Mouse (Mus musculus): ENCODE measurements at regions not wholly inside any gene's neighbourhood (a gene's known extent, or its start where the extent isn't known, plus 50 kb on each side); places are given as distances from the start of the nearest gene placed in this dataset.
A peak's percentile ranks its signal among the peaks of the same experiment; 100 is the strongest.

GRCm38 (mm10) chr17:45850174-45850573 is 116.5 kb upstream of the 1600014C23Rik start:
- H3K9me3 ChIP-seq, result peaks cover 6% of the 10 kb centered on the region; the same call in 1 of the 2 replicates
- no peak for DNase-seq (ENCODE audit: low spot score)
- H3K4me3 ChIP-seq, result no peak overlapping the region
- peaks cover 18% of the 10 kb centered on the region; the same call in 1 of the 2 replicates for H3K27me3 ChIP-seq (ENCODE audit: insufficient read depth, poor library complexity, severe bottlenecking)
- H3K36me3 ChIP-seq, result no peaks in the 10 kb centered on the region
- peak overlapping the region; percentile 25; the same call in 1 of the 2 replicates for H3K27ac ChIP-seq
- WGBS, result 35% methylated on average over 5 of the region's 5 CpGs
- peaks cover 31% of the 10 kb centered on the region for H3K4me1 ChIP-seq

GRCm38 (mm10) chr17:45848605-45849004 is 115.0 kb upstream of the 1600014C23Rik start:
- Histone ChIP-seq H3K4me1 (peaks cover 31% of the 10 kb centered on the region), H3K27me3 (ENCODE audit: insufficient read depth, poor library complexity, severe bottlenecking) (peaks cover 18% of the 10 kb centered on the region; the same call in 1 of the 2 replicates), H3K27ac (0 out of 2 replicates have a peak overlapping the region, but pooled peaks have one; percentile 69), H3K9me3 (peaks cover 6% of the 10 kb centered on the region; the same call in 1 of the 2 replicates), H3K36me3 (no peaks in the 10 kb centered on the region), H3K4me3 (no peak overlapping the region)
- DNase-seq (ENCODE audit: low spot score), result peak; percentile 85
- WGBS, result 16% methylated on average over 8 of the region's 8 CpGs

- no peaks in the 10 kb centered on the region for H3K36me3 ChIP-seq
- no peak overlapping the region for H3K4me3 ChIP-seq
- H3K9me3 ChIP-seq, result peaks cover 6% of the 10 kb centered on the region; the same call in 1 of the 2 replicates
- 81% methylated on average over 14 of the region's 14 CpGs for WGBS
- DNase-seq (ENCODE audit: low spot score), result no peak
- H3K27me3 ChIP-seq (ENCODE audit: insufficient read depth, poor library complexity, severe bottlenecking), result peaks cover 18% of the 10 kb centered on the region; the same call in 1 of the 2 replicates
- peak overlapping the region; percentile 69 for H3K27ac ChIP-seq
- peaks cover 31% of the 10 kb centered on the region for H3K4me1 ChIP-seq
These were observed 114.2 kb upstream of the 1600014C23Rik start for GRCm38 (mm10) chr17:45847701-45848378.

- Histone ChIP-seq H3K4me1 (peaks cover 25% of the 10 kb centered on the region), H3K36me3 (no peaks in the 10 kb centered on the region), H3K27ac (no peak overlapping the region), H3K4me3 (no peak overlapping the region), H3K27me3 (ENCODE audit: insufficient read depth, poor library complexity, severe bottlenecking) (peaks cover 16% of the 10 kb centered on the region; the same call in 1 of the 2 replicates), H3K9me3 (peaks cover 6% of the 10 kb centered on the region; the same call in 1 of the 2 replicates)
- WGBS, result 82% methylated on average over 5 of the region's 5 CpGs
- DNase-seq (ENCODE audit: low spot score), result no peak
These were observed 112.2 kb upstream of the 1600014C23Rik start for GRCm38 (mm10) chr17:45845832-45846231.

- no peak overlapping the region for H3K27ac ChIP-seq
- H3K4me1 ChIP-seq, result 0 out of 2 replicates have a peak, but pooled peaks cover 6% of the 10 kb centered on the region
- no peak overlapping the region for H3K4me3 ChIP-seq
- H3K36me3 ChIP-seq, result no peaks in the 10 kb centered on the region
- 50% methylated on average over 7 of the region's 7 CpGs for WGBS
- H3K9me3 ChIP-seq, result no peaks in the 10 kb centered on the region
- peaks cover 32% of the 10 kb centered on the region; the same call in 1 of the 2 replicates for H3K27me3 ChIP-seq (ENCODE audit: insufficient read depth, poor library complexity, severe bottlenecking)
- no peak for DNase-seq (ENCODE audit: low spot score)
These were observed 103.1 kb upstream of the 1600014C23Rik start for GRCm38 (mm10) chr17:45836731-45837130.

GRCm38 (mm10) chr17:45836253-45836652 is 102.6 kb upstream of the 1600014C23Rik start:
- no peaks in the 10 kb centered on the region; the same call in 1 of the 2 replicates for H3K9me3 ChIP-seq
- no peak overlapping the region for H3K27ac ChIP-seq
- H3K4me1 ChIP-seq, result 0 out of 2 replicates have a peak, but pooled peaks cover 6% of the 10 kb centered on the region
- 73% methylated on average over 7 of the region's 7 CpGs for WGBS
- H3K27me3 ChIP-seq (ENCODE audit: insufficient read depth, poor library complexity, severe bottlenecking), result peaks cover 29% of the 10 kb centered on the region; the same call in 1 of the 2 replicates
- H3K4me3 ChIP-seq, result no peak overlapping the region
- H3K36me3 ChIP-seq, result no peaks in the 10 kb centered on the region
- DNase-seq (ENCODE audit: low spot score), result no peak

- no peaks in the 10 kb centered on the region for H3K36me3 ChIP-seq
- no peak for DNase-seq (ENCODE audit: low spot score)
- H3K27me3 ChIP-seq (ENCODE audit: insufficient read depth, poor library complexity, severe bottlenecking), result peaks cover 19% of the 10 kb centered on the region; the same call in 1 of the 2 replicates
- peaks cover 8% of the 10 kb centered on the region for H3K9me3 ChIP-seq
- H3K4me1 ChIP-seq, result 0 out of 2 replicates have a peak, but pooled peaks cover 6% of the 10 kb centered on the region
- H3K27ac ChIP-seq, result no peak overlapping the region
- 82% methylated on average over 10 of the region's 10 CpGs for WGBS
- no peak overlapping the region for H3K4me3 ChIP-seq
These were observed 101.0 kb upstream of the 1600014C23Rik start for GRCm38 (mm10) chr17:45834518-45835071.

- no peak overlapping the region for H3K27ac ChIP-seq
- peaks cover 4% of the 10 kb centered on the region; the same call in 1 of the 2 replicates for H3K4me1 ChIP-seq
- H3K9me3 ChIP-seq, result peaks cover 8% of the 10 kb centered on the region
- no peak overlapping the region for H3K4me3 ChIP-seq
- peaks cover 6% of the 10 kb centered on the region; the same call in 1 of the 2 replicates for H3K27me3 ChIP-seq (ENCODE audit: insufficient read depth, poor library complexity, severe bottlenecking)
- H3K36me3 ChIP-seq, result no peaks in the 10 kb centered on the region
- WGBS, result 78% methylated on average over 5 of the region's 5 CpGs
- DNase-seq (ENCODE audit: low spot score), result no peak
These were observed 96.7 kb upstream of the 1600014C23Rik start for GRCm38 (mm10) chr17:45830324-45830723.

- WGBS, result 85% methylated on average over 9 of the region's 9 CpGs
- Histone ChIP-seq H3K27me3 (ENCODE audit: insufficient read depth, poor library complexity, severe bottlenecking) (peaks cover 11% of the 10 kb centered on the region; the same call in 1 of the 2 replicates), H3K36me3 (no peaks in the 10 kb centered on the region), H3K4me1 (peaks cover 7% of the 10 kb centered on the region; the same call in 1 of the 2 replicates), H3K9me3 (peaks cover 8% of the 10 kb centered on the region), H3K27ac (no peak overlapping the region), H3K4me3 (no peak overlapping the region)
- no peak for DNase-seq (ENCODE audit: low spot score)
These were observed 95.9 kb upstream of the 1600014C23Rik start for GRCm38 (mm10) chr17:45829571-45829970.

- Histone ChIP-seq H3K9me3 (peaks cover 8% of the 10 kb centered on the region), H3K27ac (no peak overlapping the region), H3K27me3 (ENCODE audit: insufficient read depth, poor library complexity, severe bottlenecking) (peaks cover 18% of the 10 kb centered on the region), H3K4me3 (no peak overlapping the region), H3K4me1 (peaks cover 7% of the 10 kb centered on the region; the same call in 1 of the 2 replicates), H3K36me3 (no peaks in the 10 kb centered on the region)
- 84% methylated on average over 11 of the region's 11 CpGs for WGBS
- DNase-seq (ENCODE audit: low spot score), result no peak
These were observed 95.2 kb upstream of the 1600014C23Rik start for GRCm38 (mm10) chr17:45828843-45829242.

- H3K9me3 ChIP-seq, result peaks cover 8% of the 10 kb centered on the region
- H3K4me3 ChIP-seq, result no peak overlapping the region
- no peak overlapping the region for H3K27ac ChIP-seq
- peaks cover 7% of the 10 kb centered on the region; the same call in 1 of the 2 replicates for H3K4me1 ChIP-seq
- DNase-seq (ENCODE audit: low spot score), result no peak
- peaks cover 23% of the 10 kb centered on the region for H3K27me3 ChIP-seq (ENCODE audit: insufficient read depth, poor library complexity, severe bottlenecking)
- H3K36me3 ChIP-seq, result no peaks in the 10 kb centered on the region
- WGBS, result 85% methylated on average over 9 of the region's 9 CpGs
These were observed 94.7 kb upstream of the 1600014C23Rik start for GRCm38 (mm10) chr17:45828284-45828824.

- peaks cover 35% of the 10 kb centered on the region for H3K27me3 ChIP-seq (ENCODE audit: insufficient read depth, poor library complexity, severe bottlenecking)
- 70% methylated on average over 8 of the region's 8 CpGs for WGBS
- H3K4me1 ChIP-seq, result peaks cover 7% of the 10 kb centered on the region; the same call in 1 of the 2 replicates
- H3K9me3 ChIP-seq, result peaks cover 1% of the 10 kb centered on the region; the same call in 1 of the 2 replicates
- DNase-seq (ENCODE audit: low spot score), result no peak
- no peak overlapping the region for H3K27ac ChIP-seq
- no peak overlapping the region for H3K4me3 ChIP-seq
- H3K36me3 ChIP-seq, result no peaks in the 10 kb centered on the region
These were observed 91.3 kb upstream of the 1600014C23Rik start for GRCm38 (mm10) chr17:45824977-45825376.

Data from heart, embryonic 10.5 days (tissue).